Mouse (Mus musculus): ENCODE results near the gene Fam216b.

GRCm38 (mm10) chr14:78108388-78108787, 19.6 kb upstream of the Fam216b start:
- TF ChIP-seq CTCF (IDR thresholded peaks at IDR 0.05; ENCODE audit: control insufficient read depth, insufficient read depth, low read length) (no peak), POLR2A (IDR thresholded peaks at IDR 0.05; ENCODE audit: borderline replicate concordance, control insufficient read depth, low read depth, low read length) (no peak)
